Mouse (Mus musculus) spleen, adult 12 weeks (tissue): ENCODE measurements around the gene Zswim5.
"Not testable (repeated sequence)": the region's sequence is repeated elsewhere in the genome, so short reads cannot be mapped to it uniquely, and the experiment has no call there.

Experiments
- DNase-seq: peaks from one replicate; pipeline ENCODE4 v3.0.0; 2022; ENCODE audit warnings: low spot score

Gene Zswim5

GRCm38 (mm10) chr4:116876995-116877728 lies at the start of gene Zswim5:
Gene Zswim5, plus strand, starts transcription at chr4:116877376.
- no peak for DNase-seq

- DNase-seq = no peak
Measured at GRCm38 (mm10) chr4:116827819-116828218, 49.4 kb upstream of the Zswim5 start.

GRCm38 (mm10) chr4:116829364-116830069 lies 47.7 kb upstream of the Zswim5 start:
- DNase-seq = no peak

GRCm38 (mm10) chr4:116830070-116830368 lies 47.2 kb upstream of the Zswim5 start:
- no peak for DNase-seq

GRCm38 (mm10) chr4:116838999-116839398 lies 38.2 kb upstream of the Zswim5 start:
- no peak for DNase-seq

GRCm38 (mm10) chr4:116840096-116840495 lies 37.1 kb upstream of the Zswim5 start:
- DNase-seq = not testable (repeated sequence)

GRCm38 (mm10) chr4:116840841-116841240 lies 36.3 kb upstream of the Zswim5 start:
- no peak for DNase-seq

GRCm38 (mm10) chr4:116844324-116844723 lies 32.9 kb upstream of the Zswim5 start:
- no peak for DNase-seq

GRCm38 (mm10) chr4:116849901-116850300 lies 27.3 kb upstream of the Zswim5 start:
- DNase-seq = no peak

- DNase-seq = no peak
Measured at GRCm38 (mm10) chr4:116854286-116854685, 22.9 kb upstream of the Zswim5 start.

GRCm38 (mm10) chr4:116857203-116857602 lies 20.0 kb upstream of the Zswim5 start:
- no peak for DNase-seq

GRCm38 (mm10) chr4:116859711-116860110 lies 17.5 kb upstream of the Zswim5 start:
- no peak for DNase-seq

GRCm38 (mm10) chr4:116862023-116862422 lies 15.2 kb upstream of the Zswim5 start:
- DNase-seq = no peak

GRCm38 (mm10) chr4:116869898-116870297 lies 7.3 kb upstream of the Zswim5 start:
- no peak for DNase-seq

GRCm38 (mm10) chr4:116874595-116874994 lies 2.6 kb upstream of the Zswim5 start:
- DNase-seq = no peak

GRCm38 (mm10) chr4:116876630-116876994 lies 564 bp upstream of the Zswim5 start:
- DNase-seq = no peak

GRCm38 (mm10) chr4:116877729-116878321 lies 649 bp downstream of the Zswim5 start:
- no peak for DNase-seq

- no peak for DNase-seq
Measured at GRCm38 (mm10) chr4:116878491-116878890, 1.3 kb downstream of the Zswim5 start.

- DNase-seq = no peak
Measured at GRCm38 (mm10) chr4:116882679-116883078, 5.5 kb downstream of the Zswim5 start.

- DNase-seq = no peak
Measured at GRCm38 (mm10) chr4:116894200-116895080, 17.3 kb downstream of the Zswim5 start.

- DNase-seq = no peak
Measured at GRCm38 (mm10) chr4:116910489-116911181, 33.5 kb downstream of the Zswim5 start.

GRCm38 (mm10) chr4:116911202-116911601 lies 34.0 kb downstream of the Zswim5 start:
- DNase-seq = no peak
